Mouse (Mus musculus): ENCODE results near the gene Trim33. TPM values are rescaled to one million over a fixed set of nuclear protein-coding genes. Genes with fewer than 3 reads are reported as not detected.

Trim33 gene
- polyA plus RNA-seq, 1 experiment from 2014 or later, result 10.1 TPM

DNA sequence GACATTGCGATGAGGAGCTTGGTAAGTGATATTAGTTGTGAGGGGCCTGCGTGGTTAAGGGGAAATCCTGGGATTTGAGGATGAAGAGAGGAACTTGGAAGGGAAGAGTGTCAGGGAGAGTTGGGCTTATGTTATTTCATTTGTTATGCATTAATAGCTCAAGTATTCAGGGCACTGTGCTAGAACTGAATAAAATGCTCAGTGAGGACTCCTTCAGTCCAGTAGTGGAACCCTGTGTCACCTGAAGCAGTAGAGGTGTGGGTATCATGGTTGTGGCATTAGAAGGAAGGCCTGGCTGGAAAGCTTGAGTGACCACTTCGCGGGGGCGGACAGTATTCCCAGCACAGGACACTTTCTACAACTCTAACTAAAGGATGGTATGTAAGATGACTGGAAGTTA is 1.8 kb downstream of the Trim33 start:
- Histone ChIP-seq H3K9ac (peak overlapping the region; percentile 96), H3K36me3 (no peaks in the 10 kb centered on the region; the same call in 1 of the 2 replicates), H3K4me1 (replicated peaks) (peaks cover 15% of the 10 kb centered on the region), H3K4me2 (peak overlapping the region; percentile 84), H3K27me3 (no peaks in the 10 kb centered on the region), H3K4me3 (peak overlapping the region; percentile 100), H3K27ac (peak overlapping the region; percentile 96; the same call in 1 of the 2 replicates), H3K9me3 (replicated peaks) (no peaks in the 10 kb centered on the region)
- ATAC-seq (replicated peaks; ENCODE audit: insufficient number of reproducible peaks, insufficient read depth, low FRiP score, low read depth), result no peak
- 32% methylated on average over 5 of the region's 5 CpGs for WGBS

DNA sequence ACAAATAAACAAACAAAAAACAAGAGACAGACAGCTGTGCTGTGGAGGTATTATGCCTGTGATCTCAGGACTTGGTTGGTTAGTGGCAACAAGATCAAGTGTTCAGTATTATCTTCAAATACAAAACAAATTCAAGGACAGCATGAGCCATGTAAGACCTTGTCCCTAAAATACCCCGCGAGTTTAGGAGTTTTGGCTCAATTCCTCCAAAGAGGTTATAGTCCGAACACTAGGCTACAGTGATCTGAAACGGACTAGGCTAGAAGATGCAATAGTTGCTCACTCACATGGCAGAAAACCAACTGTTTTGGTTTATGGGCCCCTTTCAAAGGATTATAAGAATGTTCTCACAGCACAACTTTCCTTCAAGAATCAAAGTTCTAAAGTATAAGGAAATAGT is 9.7 kb downstream of the Trim33 start:
- H3K27me3 ChIP-seq, result no peaks in the 10 kb centered on the region
- no peak overlapping the region for H3K4me2 ChIP-seq
- H3K9ac ChIP-seq, result no peak overlapping the region
- H3K4me1 ChIP-seq (replicated peaks), result no peaks in the 10 kb centered on the region
- no peak for ATAC-seq (replicated peaks; ENCODE audit: insufficient number of reproducible peaks, insufficient read depth, low FRiP score, low read depth)
- H3K9me3 ChIP-seq (replicated peaks), result no peaks in the 10 kb centered on the region
- H3K4me3 ChIP-seq, result no peak overlapping the region
- 79% methylated on average over 4 of the region's 4 CpGs for whole genome bisulfite sequencing
- no peak overlapping the region for H3K27ac ChIP-seq
- H3K36me3 ChIP-seq, result no peaks in the 10 kb centered on the region

DNA sequence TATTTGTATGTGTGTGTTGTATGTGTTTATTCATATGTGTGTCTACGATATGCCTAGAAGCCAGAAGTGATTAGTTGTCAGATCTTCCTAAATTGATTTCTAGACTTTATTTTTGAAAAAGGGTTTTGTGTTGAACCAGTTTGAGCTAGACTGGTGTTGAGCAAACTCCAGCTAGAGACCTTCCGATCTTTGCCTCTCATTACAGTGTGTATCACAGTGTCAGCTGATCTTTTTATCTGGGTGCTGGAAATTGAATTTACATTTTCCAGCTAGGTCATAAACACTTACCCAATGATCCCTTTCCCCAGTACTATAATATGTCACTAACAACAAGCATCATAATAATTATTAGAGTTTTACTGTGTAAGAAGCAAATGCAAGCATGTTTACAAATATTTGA is 12.0 kb downstream of the Trim33 start:
- H3K9me3 ChIP-seq (replicated peaks), result no peaks in the 10 kb centered on the region
- no peaks in the 10 kb centered on the region for H3K27me3 ChIP-seq
- H3K4me1 ChIP-seq (replicated peaks), result no peaks in the 10 kb centered on the region
- H3K4me3 ChIP-seq, result no peak overlapping the region
- peaks cover 4% of the 10 kb centered on the region; the same call in 1 of the 2 replicates for H3K36me3 ChIP-seq
- 92% methylated on average over 2 of the region's 2 CpGs for WGBS
- H3K27ac ChIP-seq, result no peak overlapping the region
- no peak overlapping the region for H3K4me2 ChIP-seq
- no peak overlapping the region for H3K9ac ChIP-seq
- ATAC-seq (replicated peaks; ENCODE audit: insufficient number of reproducible peaks, insufficient read depth, low FRiP score, low read depth), result no peak

DNA sequence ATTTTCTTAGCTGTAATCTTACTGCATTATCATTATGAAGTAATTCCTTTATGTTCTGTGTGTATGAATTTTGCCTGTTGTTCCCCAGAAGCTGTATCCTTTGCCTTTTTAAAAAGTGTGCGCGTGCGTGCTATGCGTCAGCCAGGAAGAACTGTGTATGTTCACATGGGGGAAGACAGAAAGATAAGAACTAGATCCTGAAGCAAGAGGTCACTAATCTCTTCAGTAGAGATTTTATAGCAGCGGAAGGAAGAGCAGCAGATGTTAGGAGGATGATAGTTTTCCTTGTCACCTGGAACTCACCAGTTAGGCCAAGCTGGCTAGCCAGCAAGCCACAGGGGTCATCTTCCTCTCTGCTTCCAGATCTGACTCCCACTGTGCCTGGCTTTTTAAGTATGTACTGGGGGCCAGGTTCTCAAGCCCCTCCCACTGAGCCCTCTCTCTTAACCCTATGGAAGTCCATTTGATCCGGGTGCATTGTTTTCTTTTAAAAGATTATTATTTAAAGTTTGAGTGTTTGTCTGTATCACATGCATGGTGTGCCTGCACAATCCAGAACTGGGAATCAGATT is 26.4 kb downstream of the Trim33 start:
- WGBS, result 57% methylated on average over 6 of the region's 6 CpGs
- Histone ChIP-seq H3K27me3 (no peaks in the 10 kb centered on the region), H3K4me3 (no peak overlapping the region), H3K4me1 (replicated peaks) (peaks cover 9% of the 10 kb centered on the region; the same call in 1 of the 2 replicates), H3K9ac (no peak overlapping the region), H3K27ac (no peak overlapping the region), H3K36me3 (no peaks in the 10 kb centered on the region), H3K9me3 (replicated peaks) (no peaks in the 10 kb centered on the region), H3K4me2 (no peak overlapping the region)
- no peak for ATAC-seq (replicated peaks; ENCODE audit: insufficient number of reproducible peaks, insufficient read depth, low FRiP score, low read depth)

DNA sequence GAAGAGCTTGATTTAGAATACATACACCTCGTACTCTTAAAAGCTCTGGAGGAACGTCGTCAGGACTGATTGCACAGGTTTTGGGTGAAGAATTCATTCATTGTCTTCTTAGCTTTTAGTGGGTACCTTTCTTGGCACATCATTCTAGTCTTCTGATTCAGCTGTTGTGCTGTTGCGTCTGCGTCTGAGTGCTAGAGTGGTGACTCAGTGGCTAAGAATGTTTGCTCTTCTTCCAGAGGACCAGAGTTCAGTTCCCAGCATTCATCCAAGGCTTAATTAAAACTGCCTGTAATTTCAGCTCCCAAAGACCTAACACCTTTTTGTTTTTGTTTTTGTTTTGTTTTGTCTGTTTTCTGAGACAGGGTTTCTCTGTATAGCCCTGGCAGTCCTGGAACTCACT is 30.2 kb downstream of the Trim33 start:
- ATAC-seq (replicated peaks; ENCODE audit: insufficient number of reproducible peaks, insufficient read depth, low FRiP score, low read depth), result no peak
- Histone ChIP-seq H3K4me2 (no peak overlapping the region), H3K9me3 (replicated peaks) (no peaks in the 10 kb centered on the region), H3K36me3 (no peaks in the 10 kb centered on the region; the same call in 1 of the 2 replicates), H3K4me1 (replicated peaks) (peaks cover 9% of the 10 kb centered on the region; the same call in 1 of the 2 replicates), H3K27me3 (no peaks in the 10 kb centered on the region), H3K4me3 (no peak overlapping the region), H3K27ac (no peak overlapping the region), H3K9ac (no peak overlapping the region)
- WGBS, result 62% methylated on average over 5 of the region's 5 CpGs

DNA sequence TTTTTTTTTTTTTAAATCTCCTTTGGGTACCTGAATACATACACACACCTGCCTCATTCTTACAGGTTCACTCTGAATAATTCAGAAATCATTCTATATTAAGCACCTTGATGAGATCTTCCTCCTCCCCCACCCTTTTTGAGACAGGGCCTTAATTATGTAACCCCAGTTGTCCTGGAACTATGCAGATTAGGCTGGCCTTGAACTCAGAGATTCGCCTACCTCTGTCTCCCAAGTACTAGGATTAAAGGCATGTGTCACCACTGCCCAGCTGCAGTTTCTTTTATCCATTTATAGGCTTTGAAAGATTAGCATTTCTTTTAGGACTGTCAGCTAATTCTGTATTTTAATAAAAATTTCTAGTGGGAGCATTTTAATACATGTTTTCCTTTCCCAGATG is 30.7 kb downstream of the Trim33 start:
- Histone ChIP-seq H3K36me3 (no peaks in the 10 kb centered on the region; the same call in 1 of the 2 replicates), H3K4me3 (no peak overlapping the region)
- WGBS, result 86% methylated on average over 1 of the region's 1 CpGs

DNA sequence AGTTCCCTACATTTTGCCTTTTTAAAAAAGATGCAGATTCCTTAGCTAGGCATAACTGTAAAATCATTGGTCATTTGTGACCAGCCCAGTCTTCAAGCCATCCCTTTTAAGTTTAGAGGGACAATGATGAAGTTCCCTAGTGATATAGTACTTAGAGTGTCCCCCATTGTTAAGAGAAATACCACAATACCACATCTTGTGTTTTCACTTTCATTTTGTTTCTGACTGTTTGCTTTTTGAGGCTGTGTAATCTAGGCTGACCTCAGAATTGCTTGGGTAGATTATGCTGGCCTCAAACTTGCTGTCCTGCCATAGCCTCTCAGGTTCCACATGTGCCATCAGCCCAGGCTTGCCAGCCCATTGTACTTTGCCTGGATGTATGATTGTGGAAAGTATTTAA is 35.2 kb downstream of the Trim33 start:
- Histone ChIP-seq H3K4me2 (no peak overlapping the region), H3K36me3 (no peaks in the 10 kb centered on the region; the same call in 1 of the 2 replicates), H3K27me3 (no peaks in the 10 kb centered on the region), H3K4me3 (no peak overlapping the region), H3K9me3 (replicated peaks) (no peaks in the 10 kb centered on the region), H3K27ac (no peak overlapping the region), H3K9ac (no peak overlapping the region), H3K4me1 (replicated peaks) (no peaks in the 10 kb centered on the region; the same call in 1 of the 2 replicates)
- no peak for ATAC-seq (replicated peaks; ENCODE audit: insufficient number of reproducible peaks, insufficient read depth, low FRiP score, low read depth)

More for the DNA sequence above, 30.7 kb downstream of the Trim33 start:
- H3K9ac ChIP-seq, result no peak overlapping the region
- peaks cover 9% of the 10 kb centered on the region; the same call in 1 of the 2 replicates for H3K4me1 ChIP-seq (replicated peaks)
- H3K27me3 ChIP-seq, result no peaks in the 10 kb centered on the region
- no peaks in the 10 kb centered on the region for H3K9me3 ChIP-seq (replicated peaks)
- ATAC-seq (replicated peaks; ENCODE audit: insufficient number of reproducible peaks, insufficient read depth, low FRiP score, low read depth), result no peak
- H3K27ac ChIP-seq, result no peak overlapping the region
- no peak overlapping the region for H3K4me2 ChIP-seq

DNA sequence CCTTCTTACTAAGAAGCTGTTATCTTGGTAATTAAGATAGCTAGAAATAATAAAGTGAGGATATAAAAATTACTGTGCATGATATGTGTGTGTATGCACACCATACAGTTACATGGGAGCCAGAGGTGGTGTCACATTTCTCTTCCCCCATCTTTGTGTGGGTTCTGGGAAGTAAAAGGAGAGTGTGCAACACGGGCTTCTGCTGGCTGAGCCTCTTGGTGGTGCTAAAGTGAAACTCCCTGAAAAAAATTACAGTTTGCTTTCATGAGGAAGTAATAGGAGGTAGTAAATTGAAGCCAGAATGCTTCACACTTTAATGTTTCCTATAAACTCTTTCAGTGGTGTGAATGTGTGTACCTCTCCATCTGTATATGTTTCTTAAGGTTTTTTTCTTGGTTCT is 56.3 kb downstream of the Trim33 start:
- H3K36me3 ChIP-seq, result peaks cover 38% of the 10 kb centered on the region
- no peaks in the 10 kb centered on the region for H3K27me3 ChIP-seq
- no peak overlapping the region for H3K4me3 ChIP-seq
- H3K4me1 ChIP-seq (replicated peaks), result no peaks in the 10 kb centered on the region
- no peak overlapping the region for H3K4me2 ChIP-seq
- no peak overlapping the region for H3K27ac ChIP-seq
- no peaks in the 10 kb centered on the region for H3K9me3 ChIP-seq (replicated peaks)
- ATAC-seq (replicated peaks; ENCODE audit: insufficient number of reproducible peaks, insufficient read depth, low FRiP score, low read depth), result no peak
- no peak overlapping the region for H3K9ac ChIP-seq
- WGBS, result 50% methylated on average over 1 of the region's 1 CpGs

DNA sequence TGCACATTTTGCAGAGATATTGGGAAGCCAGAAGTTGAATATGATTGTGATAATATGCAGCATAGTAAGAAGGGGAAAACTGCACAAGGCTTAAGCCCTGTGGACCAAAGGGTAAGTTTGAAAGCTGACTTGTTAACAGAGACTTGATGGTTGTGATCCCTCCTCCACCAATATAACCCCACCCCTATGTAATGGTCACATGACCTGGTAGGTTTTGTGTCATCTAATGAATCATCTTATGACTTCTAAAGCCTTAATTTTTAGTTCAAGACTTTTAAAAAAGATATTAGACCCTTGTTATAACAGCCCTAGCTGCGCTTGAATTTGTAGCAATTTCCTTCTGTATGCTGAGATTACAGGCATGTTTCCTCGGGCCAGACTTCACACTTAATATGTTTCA is 67.6 kb downstream of the Trim33 start:
- H3K27ac ChIP-seq, result no peak overlapping the region
- no peaks in the 10 kb centered on the region for H3K4me1 ChIP-seq (replicated peaks)
- no peaks in the 10 kb centered on the region for H3K9me3 ChIP-seq (replicated peaks)
- H3K4me3 ChIP-seq, result no peak overlapping the region
- H3K27me3 ChIP-seq, result no peaks in the 10 kb centered on the region
- no peak overlapping the region for H3K4me2 ChIP-seq
- WGBS, result 90% methylated on average over 2 of the region's 2 CpGs
- H3K36me3 ChIP-seq, result peaks cover 41% of the 10 kb centered on the region
- no peak for ATAC-seq (replicated peaks; ENCODE audit: insufficient number of reproducible peaks, insufficient read depth, low FRiP score, low read depth)
- no peak overlapping the region for H3K9ac ChIP-seq

DNA sequence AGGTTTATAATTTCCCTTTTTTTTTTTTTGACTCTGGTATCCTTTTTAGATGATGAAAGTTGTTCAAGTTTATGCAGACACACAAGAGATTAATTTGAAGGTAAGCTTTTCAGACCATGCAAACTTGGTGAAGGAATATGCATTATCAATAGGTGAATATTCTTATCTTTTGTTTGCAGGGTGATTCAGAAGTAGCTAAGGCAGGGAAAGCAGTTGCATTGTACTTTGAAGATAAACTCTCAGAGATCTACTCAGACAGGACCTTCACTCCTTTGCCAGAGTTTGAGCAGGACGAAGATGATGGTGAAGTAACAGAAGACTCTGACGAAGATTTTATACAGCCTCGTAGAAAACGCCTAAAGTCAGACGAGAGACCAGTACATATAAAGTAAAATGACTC is 74.4 kb downstream of the Trim33 start:
- H3K27me3 ChIP-seq, result no peaks in the 10 kb centered on the region
- H3K9ac ChIP-seq, result no peak overlapping the region
- no peaks in the 10 kb centered on the region for H3K4me1 ChIP-seq (replicated peaks)
- peaks cover 18% of the 10 kb centered on the region for H3K36me3 ChIP-seq
- H3K9me3 ChIP-seq (replicated peaks), result no peaks in the 10 kb centered on the region
- no peak overlapping the region for H3K27ac ChIP-seq
- ATAC-seq (replicated peaks; ENCODE audit: insufficient number of reproducible peaks, insufficient read depth, low FRiP score, low read depth), result no peak
- H3K4me3 ChIP-seq, result no peak overlapping the region
- 97% methylated on average over 5 of the region's 5 CpGs for WGBS
- H3K4me2 ChIP-seq, result no peak overlapping the region

DNA sequence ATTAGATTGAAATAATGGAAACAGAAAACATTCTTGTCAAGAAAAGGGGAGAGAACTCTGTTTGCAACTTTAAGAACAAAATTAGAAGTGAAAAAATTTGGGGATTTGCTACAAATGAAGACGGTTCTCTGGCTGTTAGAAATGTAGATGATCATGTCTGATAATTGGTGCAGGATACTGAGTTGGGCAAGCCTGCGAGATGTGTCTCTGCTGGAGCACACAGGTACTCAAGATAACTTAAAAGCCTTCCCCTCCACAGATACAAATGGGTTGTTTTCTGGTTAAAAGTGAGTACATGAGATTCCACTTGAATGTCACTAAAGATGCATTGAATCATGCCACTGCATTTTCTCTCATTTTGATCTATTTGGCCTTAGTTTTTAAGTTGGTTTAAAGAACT is 74.9 kb downstream of the Trim33 start:
- Histone ChIP-seq H3K4me3 (no peak overlapping the region), H3K27ac (no peak overlapping the region), H3K36me3 (peaks cover 19% of the 10 kb centered on the region), H3K4me1 (replicated peaks) (no peaks in the 10 kb centered on the region), H3K4me2 (no peak overlapping the region), H3K9ac (no peak overlapping the region), H3K27me3 (no peaks in the 10 kb centered on the region), H3K9me3 (replicated peaks) (no peaks in the 10 kb centered on the region)
- 85% methylated on average over 2 of the region's 2 CpGs for WGBS
- ATAC-seq (replicated peaks; ENCODE audit: insufficient number of reproducible peaks, insufficient read depth, low FRiP score, low read depth), result no peak

DNA sequence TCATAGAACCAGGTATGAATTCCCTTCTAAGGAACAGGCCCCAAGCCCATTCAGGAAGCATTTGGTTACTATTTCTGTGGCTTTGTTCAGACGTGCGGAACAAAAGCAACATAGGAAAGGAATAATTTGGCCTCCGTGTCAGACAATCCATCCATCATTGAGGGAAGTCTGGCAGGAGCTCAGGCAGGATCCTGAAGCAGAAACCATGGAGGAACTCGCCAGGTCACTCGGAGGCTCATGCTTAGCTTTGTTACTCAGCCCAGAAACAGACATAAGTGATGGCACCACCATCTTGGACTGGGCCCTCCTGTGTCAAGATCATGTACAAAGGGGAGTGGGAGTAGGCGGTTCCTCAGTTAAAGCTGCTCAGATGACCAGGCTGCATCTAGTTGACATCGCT is 82.1 kb downstream of the Trim33 start:
- no peaks in the 10 kb centered on the region for H3K4me1 ChIP-seq (replicated peaks)
- WGBS, result 77% methylated on average over 7 of the region's 7 CpGs
- H3K4me2 ChIP-seq, result no peak overlapping the region
- no peak overlapping the region for H3K9ac ChIP-seq
- no peak overlapping the region for H3K4me3 ChIP-seq
- H3K27me3 ChIP-seq, result no peaks in the 10 kb centered on the region
- H3K36me3 ChIP-seq, result 0 out of 2 replicates have a peak, but pooled peaks cover 4% of the 10 kb centered on the region
- H3K27ac ChIP-seq, result no peak overlapping the region
- no peak for ATAC-seq (replicated peaks; ENCODE audit: insufficient number of reproducible peaks, insufficient read depth, low FRiP score, low read depth)
- H3K9me3 ChIP-seq (replicated peaks), result no peaks in the 10 kb centered on the region

All from heart, embryonic 15.5 days (tissue).